Mouse (Mus musculus) CH12.LX (cell line): ENCODE measurements at regions not wholly inside any gene's neighbourhood (a gene's known extent, or its start where the extent isn't known, plus 50 kb on each side); places are given as distances from the start of the nearest gene placed in this dataset.

Experiments used
- DNase-seq: peaks from one replicate; pipeline ENCODE4 v3.0.0-alpha.2; 2013; ENCODE audit errors: extremely low read depth
- H3K27ac ChIP-seq: 2 replicates; pipeline ENCODE4 v1.5.1; 2012; ENCODE audit warnings: low read depth, mild to moderate bottlenecking, control low read depth, moderate library complexity; ENCODE audit not compliant: insufficient read depth
- H3K27me3 ChIP-seq: replicated peaks from 2 replicates; pipeline ENCODE3; 2012; ENCODE audit warnings: inconsistent platforms
- H3K36me3 ChIP-seq, 2 experiments: replicated peaks in 1 of 2; 2 replicates each; pipeline versions ENCODE3 to v1.6.1; 2012; ENCODE audit warnings: inconsistent platforms in 1 of 2, low read length in 1 of 2, mild to moderate bottlenecking in 1 of 2, mixed read lengths in 1 of 2, moderate library complexity in 1 of 2; ENCODE audit not compliant: control insufficient read depth in 1 of 2, insufficient read depth in 1 of 2
- H3K4me1 ChIP-seq, 2 experiments: 2 replicates each; pipeline ENCODE4 v1.6.1; 2012; ENCODE audit warnings: inconsistent platforms in 1 of 2, moderate library complexity in 1 of 2; ENCODE audit not compliant: insufficient read depth in 2 of 2, control insufficient read depth in 1 of 2
- H3K4me2 ChIP-seq: 2 replicates; pipeline ENCODE4 v1.6.1; 2012; ENCODE audit warnings: low read depth, mild to moderate bottlenecking, control low read depth; ENCODE audit not compliant: poor library complexity, insufficient read depth, severe bottlenecking
- H3K4me3 ChIP-seq, 3 experiments: fragments of 150-350 bp in 1 of 3; sonication (generic) in 1 of 3; replicated peaks in 1 of 3; 2 replicates each; pipeline versions ENCODE3 to v1.5.1; 2011 to 2012; ENCODE audit warnings: low read depth in 2 of 3, low read length in 2 of 3, mild to moderate bottlenecking in 2 of 3, moderate library complexity in 2 of 3, control low read depth in 1 of 3, improper control_type of control experiment in 1 of 3, inconsistent platforms in 1 of 3, mixed read lengths in 1 of 3; ENCODE audit not compliant: poor library complexity in 1 of 3
- H3K79me2 ChIP-seq: replicated peaks from 2 replicates; pipeline ENCODE4 v1.6.1; 2012; ENCODE audit warnings: mild to moderate bottlenecking, moderate library complexity; ENCODE audit not compliant: control insufficient read depth, poor library complexity, insufficient read depth, severe bottlenecking; ENCODE audit errors: extremely low read depth
- H3K9ac ChIP-seq: 2 replicates; pipeline ENCODE4 v1.6.1; 2012; ENCODE audit warnings: low read depth, mild to moderate bottlenecking, control low read depth, moderate library complexity; ENCODE audit not compliant: insufficient read depth
- H3K9me3 ChIP-seq: replicated peaks from 2 replicates; pipeline ENCODE3; 2012; ENCODE audit warnings: low read length, inconsistent platforms, mixed read lengths
- CTCF ChIP-seq, 2 experiments: IDR thresholded peaks in 1 of 2; conservative IDR thresholded peaks in 1 of 2; 2 replicates each; pipeline ENCODE4 v1.5.1; 2011 to 2012; ENCODE audit warnings: low read depth in 2 of 2, low read length in 2 of 2, improper control_type of control experiment in 1 of 2, inconsistent platforms in 1 of 2, mild to moderate bottlenecking in 1 of 2, moderate library complexity in 1 of 2
- ELF1 ChIP-seq: IDR thresholded peaks from 2 replicates; pipeline ENCODE4 v1.6.1; 2014; ENCODE audit warnings: low read depth, mild to moderate bottlenecking, inconsistent platforms, low read length, improper control_type of control experiment
- EP300 ChIP-seq: IDR thresholded peaks from 2 replicates; pipeline ENCODE4 v1.6.1; 2011; ENCODE audit warnings: low read length, improper control_type of control experiment
- ETS1 ChIP-seq: conservative IDR thresholded peaks from 2 replicates; pipeline ENCODE4 v1.6.1; 2012; ENCODE audit warnings: low read depth, mild to moderate bottlenecking, inconsistent platforms, low read length, improper control_type of control experiment, moderate library complexity
- GABPA ChIP-seq: IDR thresholded peaks from 2 replicates; pipeline ENCODE4 v1.6.1; 2012; ENCODE audit warnings: low read depth, low read length, improper control_type of control experiment, inconsistent platforms; ENCODE audit not compliant: insufficient replicate concordance
- HCFC1 ChIP-seq: IDR thresholded peaks from 2 replicates; pipeline ENCODE4 v1.6.1; 2012; ENCODE audit warnings: low read depth, mild to moderate bottlenecking, inconsistent platforms, low read length, improper control_type of control experiment
- IRF4 ChIP-seq: IDR thresholded peaks from 2 replicates; pipeline ENCODE4 v1.6.1; 2014; ENCODE audit warnings: low read depth, mild to moderate bottlenecking, inconsistent platforms, low read length, improper control_type of control experiment
- MAFK ChIP-seq: IDR thresholded peaks from 2 replicates; pipeline ENCODE4 v1.6.1; 2011; ENCODE audit warnings: low read length, improper control_type of control experiment; ENCODE audit not compliant: insufficient replicate concordance
- MAX ChIP-seq: IDR thresholded peaks from 2 replicates; pipeline ENCODE4 v1.6.1; 2011; ENCODE audit warnings: low read length, improper control_type of control experiment
- MAZ ChIP-seq: IDR thresholded peaks from 2 replicates; pipeline ENCODE4 v1.6.1; 2012; ENCODE audit warnings: low read depth, mild to moderate bottlenecking, inconsistent platforms, low read length, improper control_type of control experiment, moderate library complexity
- MYC ChIP-seq: IDR thresholded peaks from 2 replicates; pipeline ENCODE4 v1.6.1; 2011; ENCODE audit warnings: low read depth, mild to moderate bottlenecking, improper control_type of control experiment, low read length
- NELFE ChIP-seq: IDR thresholded peaks from 2 replicates; pipeline ENCODE4 v1.6.1; 2011; ENCODE audit warnings: low read depth, low read length, improper control_type of control experiment
- POLR2A ChIP-seq: IDR thresholded peaks from 2 replicates; pipeline ENCODE4 v1.6.1; 2011; ENCODE audit warnings: low read depth, mild to moderate bottlenecking, improper control_type of control experiment, low read length
- POLR2AphosphoS2 ChIP-seq: IDR thresholded peaks from 2 replicates; pipeline ENCODE4 v1.6.1; 2011; ENCODE audit warnings: low read depth, low read length, improper control_type of control experiment
- RAD21 ChIP-seq: IDR thresholded peaks from 2 replicates; pipeline ENCODE4 v1.6.1; 2011; ENCODE audit warnings: low read depth, mild to moderate bottlenecking, low read length, improper control_type of control experiment, moderate library complexity
- RCOR1 ChIP-seq: conservative IDR thresholded peaks from 2 replicates; pipeline ENCODE4 v1.6.1; 2012; ENCODE audit warnings: low read depth, mild to moderate bottlenecking, inconsistent platforms, low read length, improper control_type of control experiment
- SMC3 ChIP-seq: IDR thresholded peaks from 2 replicates; pipeline ENCODE4 v1.6.1; 2011; ENCODE audit warnings: low read depth, low read length, improper control_type of control experiment
- TBP ChIP-seq: conservative IDR thresholded peaks from 2 replicates; pipeline ENCODE4 v1.6.1; 2011; ENCODE audit warnings: low read depth, low read length, improper control_type of control experiment
- TCF12 ChIP-seq: IDR thresholded peaks from 2 replicates; pipeline ENCODE4 v1.6.1; 2014; ENCODE audit warnings: low read depth, mild to moderate bottlenecking, inconsistent platforms, low read length, improper control_type of control experiment
- UBTF ChIP-seq: IDR thresholded peaks from 2 replicates; pipeline ENCODE4 v1.6.1; 2012; ENCODE audit warnings: low read depth, mild to moderate bottlenecking, inconsistent platforms, low read length, improper control_type of control experiment, moderate library complexity
- USF1 ChIP-seq: IDR thresholded peaks from 2 replicates; pipeline ENCODE4 v1.6.1; 2014; ENCODE audit warnings: low read depth, mild to moderate bottlenecking, inconsistent platforms, low read length, improper control_type of control experiment
- ZC3H11A ChIP-seq: IDR thresholded peaks from 2 replicates; pipeline ENCODE4 v1.6.1; 2012; ENCODE audit warnings: low read depth, mild to moderate bottlenecking, inconsistent platforms, low read length, improper control_type of control experiment
- ZKSCAN1 ChIP-seq: IDR thresholded peaks from 2 replicates; pipeline ENCODE4 v1.6.1; 2012; ENCODE audit warnings: low read depth, inconsistent platforms, low read length, improper control_type of control experiment, borderline replicate concordance
- ZMIZ1 ChIP-seq: IDR thresholded peaks from 2 replicates; pipeline ENCODE4 v1.6.1; 2012; ENCODE audit warnings: low read depth, mild to moderate bottlenecking, inconsistent platforms, low read length, improper control_type of control experiment
- ZNF384 ChIP-seq: IDR thresholded peaks from 2 replicates; pipeline ENCODE4 v1.6.1; 2012; ENCODE audit warnings: low read depth, low read length, improper control_type of control experiment, inconsistent platforms
- dilution Hi-C: fragments of 300-500 bp; cut with MboI; formaldehyde crosslinking; loops from 2 replicates; pipeline ENCODE4 v1.14.3; 2020; ENCODE audit warnings: low sequenced_read_pairs; ENCODE audit not compliant: extremely low pct_unique_long_range_greater_than_20kb, extremely low pct_ligation_motif_present
- in situ Hi-C: fragments of 300-500 bp; cut with MboI; formaldehyde crosslinking; loops from 3 replicates; pipeline ENCODE4 v1.14.3; 2019; ENCODE audit warnings: low sequenced_read_pairs, low pct_ligation_motif_present, low pct_unique_long_range_greater_than_20kb, mixed read lengths

- TF ChIP-seq IRF4: no peak
- no peak for TF ChIP-seq ZC3H11A
- no peak for TF ChIP-seq SMC3
- TF ChIP-seq ZNF384: no peak
- no peak for TF ChIP-seq MAX
- TF ChIP-seq EP300: no peak
- no peak for TF ChIP-seq USF1
- TF ChIP-seq NELFE: no peak
- no peak for TF ChIP-seq UBTF
- TF ChIP-seq CTCF (conservative IDR thresholded peaks at IDR 0.05 in 1 of 2, IDR thresholded peaks at IDR 0.05 in 1 of 2; ENCODE audit: low read depth in 2 of 2, low read length in 2 of 2): no peak
- no peak for TF ChIP-seq ZKSCAN1
- TF ChIP-seq, all 38 proteins: peak for 0
- Histone ChIP-seq H3K4me3 (no peak overlapping the region), H3K79me2 (no peaks in the 10 kb centered on the region), H3K27ac (no peak overlapping the region), H3K27me3 (no peaks in the 10 kb centered on the region), H3K4me1 (peaks cover 0 to 3% of the 10 kb centered on the region in 2 experiments; a peak in 1 of 4 replicates), H3K4me2 (no peak overlapping the region), H3K36me3 (no peaks in the 10 kb centered on the region), H3K9ac (no peak overlapping the region), H3K9me3 (peaks cover 5% of the 10 kb centered on the region)
- no peak for DNase-seq
- dilution Hi-C loops (no loop called here), in situ Hi-C loops (no loop called here)
These were observed 165.8 kb downstream of the Mex3b start for GRCm38 (mm10) chr7:83032924-83033323.

- TF ChIP-seq MAZ: no peak
- TF ChIP-seq ETS1: no peak
- no peak for TF ChIP-seq POLR2AphosphoS2
- TF ChIP-seq ELF1: no peak
- no peak for TF ChIP-seq ZNF384
- no peak for TF ChIP-seq ZMIZ1
- no peak for TF ChIP-seq UBTF
- no peak for TF ChIP-seq MYC
- no peak for TF ChIP-seq TBP
- no peak for TF ChIP-seq GABPA
- no peak for TF ChIP-seq POLR2A
- TF ChIP-seq HCFC1: no peak
- no peak for TF ChIP-seq TCF12
- TF ChIP-seq MAFK: no peak
- TF ChIP-seq RAD21: no peak
- TF ChIP-seq ZC3H11A: no peak
- no peak for TF ChIP-seq RCOR1
- Histone ChIP-seq H3K9me3 (peaks cover 5% of the 10 kb centered on the region), H3K4me2 (no peak overlapping the region), H3K27ac (no peak overlapping the region), H3K4me3 (no peak overlapping the region), H3K9ac (no peak overlapping the region), H3K27me3 (no peaks in the 10 kb centered on the region), H3K79me2 (no peaks in the 10 kb centered on the region), H3K4me1 (peaks cover 0 to 3% of the 10 kb centered on the region in 2 experiments; a peak in 1 of 4 replicates), H3K36me3 (no peaks in the 10 kb centered on the region)
- no peak for DNase-seq
- in situ Hi-C loops: no loop called here
- dilution Hi-C loops: no loop called here
These were observed 168.1 kb downstream of the Mex3b start for GRCm38 (mm10) chr7:83035190-83035589.
